Mouse (Mus musculus) erythroblast, embryonic 14.5 days (primary cell): ENCODE data around the gene Jmjd8. TPM values are rescaled to one million over a fixed set of nuclear protein-coding genes. Genes with fewer than 3 reads are reported as not detected.
"Not testable (repeated sequence)": the region's sequence is repeated elsewhere in the genome, so short reads cannot be mapped to it uniquely, and the experiment has no call there.

Source experiments
- H3K27me3 ChIP-seq: 2 replicates; pipeline ENCODE4 v1.6.1; 2012; ENCODE audit warnings: inconsistent platforms; ENCODE audit not compliant: control insufficient read depth
- H3K36me3 ChIP-seq: 2 replicates; pipeline ENCODE4 v1.6.1; 2012; ENCODE audit warnings: mild to moderate bottlenecking, inconsistent platforms; ENCODE audit not compliant: control insufficient read depth
- H3K4me1 ChIP-seq: 2 replicates; pipeline ENCODE4 v1.6.1; 2012; ENCODE audit warnings: inconsistent platforms; ENCODE audit not compliant: control insufficient read depth
- H3K4me3 ChIP-seq: replicated peaks from 2 replicates; pipeline ENCODE3; 2012; ENCODE audit warnings: moderate library complexity, mild to moderate bottlenecking, inconsistent platforms
- H3K9me3 ChIP-seq: 2 replicates; pipeline ENCODE4 v1.6.1; 2012; ENCODE audit warnings: low read length, inconsistent platforms, mixed read lengths; ENCODE audit not compliant: control insufficient read depth
- GATA1 ChIP-seq: IDR thresholded peaks from 2 replicates; pipeline ENCODE4 v1.6.1; 2012; ENCODE audit warnings: low read length, inconsistent platforms, mixed read lengths
- TAL1 ChIP-seq: IDR thresholded peaks from 3 replicates; pipeline ENCODE4 v1.6.1; 2012; ENCODE audit warnings: low read length, inconsistent platforms, mixed read lengths
- polyA plus RNA-seq: library from polyadenylated mRNA; stranded (reverse); fragments of >175 nt; gene quantifications from 2 replicates; pipeline ENCODE4 v1.2.3, GENCODE M21; 2012

Gene Jmjd8
- polyA plus RNA-seq, 1 experiment, result 0.31 TPM

GRCm38 (mm10) chr17:25806507-25806906 lies 22.2 kb upstream of the Jmjd8 start:
- Histone ChIP-seq H3K4me1 (peaks cover 11% of the 10 kb centered on the region), H3K36me3 (no peaks in the 10 kb centered on the region), H3K9me3 (peaks cover 4% of the 10 kb centered on the region; the same call in 1 of the 2 replicates), H3K4me3 (no peak overlapping the region), H3K27me3 (peaks cover 80% of the 10 kb centered on the region)
- TF ChIP-seq GATA1 (no peak), TAL1 (no peak)

GRCm38 (mm10) chr17:25807452-25807851 lies 21.2 kb upstream of the Jmjd8 start:
- not testable (repeated sequence) for H3K9me3 ChIP-seq, H3K36me3 ChIP-seq, H3K4me3 ChIP-seq
- H3K4me1 ChIP-seq, result peaks cover 11% of the 10 kb centered on the region
- H3K27me3 ChIP-seq, result peaks cover 81% of the 10 kb centered on the region

- peaks cover 11% of the 10 kb centered on the region for H3K4me1 ChIP-seq
- peaks cover 82% of the 10 kb centered on the region for H3K27me3 ChIP-seq
- no peaks in the 10 kb centered on the region for H3K36me3 ChIP-seq
- TF ChIP-seq TAL1 (no peak), GATA1 (no peak)
- H3K9me3 ChIP-seq, result peaks cover 4% of the 10 kb centered on the region; the same call in 1 of the 2 replicates
- no peak overlapping the region for H3K4me3 ChIP-seq
Observed at GRCm38 (mm10) chr17:25808028-25808427, 20.6 kb upstream of the Jmjd8 start.

GRCm38 (mm10) chr17:25808789-25809605 lies 19.7 kb upstream of the Jmjd8 start, which contains the start of gene Fbxl16:
Gene Fbxl16, plus strand, starts transcription at chr17:25809085.
- peaks cover 81% of the 10 kb centered on the region for H3K27me3 ChIP-seq
- no peak for TF ChIP-seq GATA1
- no peak for TF ChIP-seq TAL1
- peak within 1 kb of the TSS; percentile 28 for H3K4me3 ChIP-seq

GRCm38 (mm10) chr17:25809606-25810340 lies 18.9 kb upstream of the Jmjd8 start:
- TF ChIP-seq TAL1 (no peak), GATA1 (no peak)
- peaks cover 4% of the 10 kb centered on the region; the same call in 1 of the 2 replicates for H3K9me3 ChIP-seq
- peak overlapping the region; percentile 28 for H3K4me3 ChIP-seq
- peaks cover 85% of the 10 kb centered on the region for H3K27me3 ChIP-seq
- no peaks in the 10 kb centered on the region for H3K36me3 ChIP-seq
- peaks cover 11% of the 10 kb centered on the region for H3K4me1 ChIP-seq

More at GRCm38 (mm10) chr17:25808789-25809605, 19.7 kb upstream of the Jmjd8 start, which contains the start of gene Fbxl16:
- Histone ChIP-seq H3K36me3 (no peaks in the 10 kb centered on the region), H3K9me3 (peaks cover 4% of the 10 kb centered on the region; the same call in 1 of the 2 replicates), H3K4me1 (peaks cover 11% of the 10 kb centered on the region)

GRCm38 (mm10) chr17:25810890-25811289 lies 17.8 kb upstream of the Jmjd8 start:
- peaks cover 11% of the 10 kb centered on the region for H3K4me1 ChIP-seq
- peaks cover 85% of the 10 kb centered on the region for H3K27me3 ChIP-seq
- H3K36me3 ChIP-seq, result no peaks in the 10 kb centered on the region
- no peak for TF ChIP-seq GATA1
- no peak for TF ChIP-seq TAL1
- peaks cover 4% of the 10 kb centered on the region; the same call in 1 of the 2 replicates for H3K9me3 ChIP-seq
- H3K4me3 ChIP-seq, result no peak overlapping the region

GRCm38 (mm10) chr17:25813471-25813870 lies 15.2 kb upstream of the Jmjd8 start:
- Histone ChIP-seq H3K4me1 (peaks cover 11% of the 10 kb centered on the region), H3K9me3 (peaks cover 4% of the 10 kb centered on the region; the same call in 1 of the 2 replicates), H3K27me3 (peaks cover 91% of the 10 kb centered on the region), H3K36me3 (no peaks in the 10 kb centered on the region), H3K4me3 (no peak overlapping the region)
- TF ChIP-seq GATA1 (no peak), TAL1 (no peak)

GRCm38 (mm10) chr17:25817662-25818061 lies 11.0 kb upstream of the Jmjd8 start:
- H3K4me1 ChIP-seq, result peaks cover 13% of the 10 kb centered on the region
- peaks cover 90% of the 10 kb centered on the region for H3K27me3 ChIP-seq
- TF ChIP-seq TAL1, result no peak
- TF ChIP-seq GATA1, result no peak

More at GRCm38 (mm10) chr17:25817662-25818061, 11.0 kb upstream of the Jmjd8 start:
- Histone ChIP-seq H3K4me3 (no peak overlapping the region), H3K36me3 (no peaks in the 10 kb centered on the region), H3K9me3 (no peaks in the 10 kb centered on the region)
